Mouse (Mus musculus) gastrocnemius, adult 2 months (tissue): Measurements from ENCODE around the gene Ccdc97. TPM values are rescaled to one million over a fixed set of nuclear protein-coding genes. Genes with fewer than 3 reads are reported as not detected.

Source experiments
- DNase-seq: peaks from one replicate; pipeline ENCODE4 v3.0.0; 2022
- H3K27ac ChIP-seq: fragments of 200-600 bp; 2 replicates; pipeline ENCODE4 v1.8.1; 2022; ENCODE audit warnings: mild to moderate bottlenecking
- H3K4me3 ChIP-seq: fragments of 200-600 bp; 2 replicates; pipeline ENCODE4 v1.8.1; 2022; ENCODE audit warnings: mild to moderate bottlenecking, moderate library complexity
- CTCF ChIP-seq: fragments of 200-600 bp; IDR thresholded peaks from 2 replicates; pipeline ENCODE4 v1.8.1; 2022; ENCODE audit warnings: antibody characterized with exemption, mild to moderate bottlenecking, moderate library complexity
- intact Hi-C: fragments of 180-260 bp; cut with DNase I; formaldehyde crosslinking; loops from one replicate; pipeline ENCODE4 v1.15.1; 2025
- total RNA-seq, 2 experiments: library from RNA; stranded (reverse); gene quantifications; 2 replicates each; pipeline ENCODE4 v1.2.3; 2021

Ccdc97 gene
- total RNA-seq, 2 experiments from 2014 or later = 39.4 to 44.3 TPM

- DNase-seq = no peak
- Histone ChIP-seq H3K4me3 (no peak overlapping the region), H3K27ac (no peak overlapping the region; the same call in 1 of the 2 replicates)
- no peak for TF ChIP-seq CTCF
- intact Hi-C loops = no loop called here
Observed at GRCm38 (mm10) chr7:25683474-25684180, 35.3 kb downstream of the Ccdc97 start.

- Histone ChIP-seq H3K4me3 (peak overlapping the region; percentile 97), H3K27ac (peak overlapping the region; percentile 97; the same call in 1 of the 2 replicates)
- no peak for TF ChIP-seq CTCF
- no peak for DNase-seq
- intact Hi-C loops = no loop called here
Observed at GRCm38 (mm10) chr7:25681341-25682231, 37.3 kb downstream of the Ccdc97 start.

GRCm38 (mm10) chr7:25680514-25681258, 38.2 kb downstream of the Ccdc97 start, which contains the start of gene B9d2:
Gene B9d2, plus strand, starts transcription at chr7:25680780.
- peak within 1 kb of the TSS; percentile 97 for H3K4me3 ChIP-seq
- peak; percentile 96 for DNase-seq
- H3K27ac ChIP-seq = peak within 1 kb of the TSS; percentile 97
- intact Hi-C loops = no loop called here
- no peak for TF ChIP-seq CTCF

- Histone ChIP-seq H3K4me3 (peak overlapping the region; percentile 97), H3K27ac (peak overlapping the region; percentile 97)
- DNase-seq = no peak
- intact Hi-C loops = no loop called here
- TF ChIP-seq CTCF = peak; percentile 24; the same call in 1 of the 2 replicates
Observed at GRCm38 (mm10) chr7:25679971-25680370, 38.9 kb downstream of the Ccdc97 start.

GRCm38 (mm10) chr7:25677013-25677412, 41.9 kb downstream of the Ccdc97 start:
- intact Hi-C loops = no loop called here
- no peak overlapping the region for H3K4me3 ChIP-seq
- no peak overlapping the region for H3K27ac ChIP-seq
- DNase-seq = no peak
- TF ChIP-seq CTCF = no peak

GRCm38 (mm10) chr7:25676085-25676781, 42.7 kb downstream of the Ccdc97 start:
- TF ChIP-seq CTCF = no peak
- DNase-seq = peak; percentile 85
- intact Hi-C loops = no loop called here
- H3K27ac ChIP-seq = no peak overlapping the region
- H3K4me3 ChIP-seq = peak overlapping the region; percentile 26; the same call in 1 of the 2 replicates

GRCm38 (mm10) chr7:25675405-25675804, 43.5 kb downstream of the Ccdc97 start:
- H3K4me3 ChIP-seq = no peak overlapping the region
- DNase-seq = no peak
- intact Hi-C loops = no loop called here
- TF ChIP-seq CTCF = no peak
- H3K27ac ChIP-seq = no peak overlapping the region

GRCm38 (mm10) chr7:25674719-25675300, 44.1 kb downstream of the Ccdc97 start, which contains the start of gene Tmem91:
Gene Tmem91, minus strand, starts transcription at chr7:25675166.
- intact Hi-C loops = no loop called here
- TF ChIP-seq CTCF = no peak
- H3K4me3 ChIP-seq = peak within 1 kb of the TSS; percentile 60
- DNase-seq = no peak
- H3K27ac ChIP-seq = no peak within 1 kb of the TSS

- intact Hi-C loops = no loop called here
- TF ChIP-seq CTCF = no peak
- H3K27ac ChIP-seq = no peak overlapping the region
- DNase-seq = no peak
- H3K4me3 ChIP-seq = no peak overlapping the region
Observed at GRCm38 (mm10) chr7:25674297-25674696, 44.6 kb downstream of the Ccdc97 start.

- peak; percentile 17; the same call in 1 of the 2 replicates for TF ChIP-seq CTCF
- intact Hi-C loops = no loop called here
- no peak for DNase-seq
- no peak overlapping the region for H3K27ac ChIP-seq
- H3K4me3 ChIP-seq = no peak overlapping the region
Observed at GRCm38 (mm10) chr7:25672442-25672841, 46.4 kb downstream of the Ccdc97 start.

- TF ChIP-seq CTCF = no peak
- intact Hi-C loops = no loop called here
- Histone ChIP-seq H3K27ac (no peak overlapping the region), H3K4me3 (no peak overlapping the region)
- no peak for DNase-seq
Observed at GRCm38 (mm10) chr7:25671686-25672085, 47.2 kb downstream of the Ccdc97 start.
